Mouse (Mus musculus): ENCODE measurements around the gene Ddx25. TPM values are rescaled to one million over a fixed set of nuclear protein-coding genes. Genes with fewer than 3 reads are reported as not detected.

The Ddx25 gene
- total RNA-seq (2014; fragmentation: Nextera tagmentation) (0.19 TPM in 1 of 2 replicates, not detected in the other), total RNA-seq (2017) (not detected in 2 replicates)

GRCm38 (mm10) chr9:35558257-35559008 is at the start of gene Ddx25, which contains the start of gene Pus3:
Gene Ddx25, minus strand, starts transcription at chr9:35558528.
Gene Pus3, plus strand, starts transcription at chr9:35558595.
- ATAC-seq (replicated peaks; ENCODE audit: poor library complexity, severe bottlenecking) = peak; percentile 38

- ATAC-seq (replicated peaks; ENCODE audit: poor library complexity, severe bottlenecking) = no peak
Observed at GRCm38 (mm10) chr9:35607647-35608405, 49.5 kb upstream of the Ddx25 start.

DNA sequence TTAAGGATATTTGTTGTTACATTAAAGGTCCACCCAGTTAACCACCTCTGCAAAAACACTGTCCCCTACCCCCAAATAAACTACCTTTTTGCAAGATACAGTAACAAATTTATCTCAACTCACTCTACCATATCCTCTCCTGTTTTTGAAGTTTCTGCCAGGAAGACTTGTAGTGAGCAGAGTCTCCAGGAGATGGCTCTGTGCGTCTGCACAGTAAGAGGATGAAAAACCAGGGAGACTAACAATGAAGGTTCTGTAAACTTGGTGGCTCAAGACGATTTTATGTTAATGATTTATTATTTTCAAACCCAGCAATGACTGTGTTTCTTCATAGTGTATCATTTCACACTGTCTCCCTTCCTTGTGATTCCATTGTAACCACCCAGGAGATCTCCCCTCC is 34.6 kb upstream of the Ddx25 start:
- ATAC-seq (replicated peaks; ENCODE audit: poor library complexity, severe bottlenecking) = peak; percentile 56

DNA sequence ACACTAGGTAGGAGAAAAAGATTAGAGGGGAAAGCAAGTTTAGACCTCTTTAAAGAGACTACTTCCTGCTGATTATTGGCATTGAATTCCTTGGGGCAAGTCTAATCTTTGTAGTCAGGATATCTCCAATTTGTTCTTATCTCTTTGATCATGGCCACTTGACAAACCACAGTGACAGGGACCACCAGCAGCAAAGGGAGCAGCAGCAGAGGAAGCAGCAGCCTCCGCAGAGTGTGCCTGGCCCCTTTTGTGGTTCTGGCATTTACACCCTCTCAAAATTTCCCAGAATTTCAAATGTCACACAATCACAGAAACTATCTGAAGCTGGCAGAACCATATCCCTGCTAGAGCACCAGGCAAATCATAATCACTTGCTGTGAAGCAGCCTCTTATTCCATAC is 29.3 kb upstream of the Ddx25 start:
- peak; percentile 65; the same call in 1 of the 2 replicates for ATAC-seq (replicated peaks; ENCODE audit: poor library complexity, severe bottlenecking)

GRCm38 (mm10) chr9:35574416-35574815 is 16.1 kb upstream of the Ddx25 start:
- ATAC-seq (replicated peaks; ENCODE audit: poor library complexity, severe bottlenecking) = no peak

DNA sequence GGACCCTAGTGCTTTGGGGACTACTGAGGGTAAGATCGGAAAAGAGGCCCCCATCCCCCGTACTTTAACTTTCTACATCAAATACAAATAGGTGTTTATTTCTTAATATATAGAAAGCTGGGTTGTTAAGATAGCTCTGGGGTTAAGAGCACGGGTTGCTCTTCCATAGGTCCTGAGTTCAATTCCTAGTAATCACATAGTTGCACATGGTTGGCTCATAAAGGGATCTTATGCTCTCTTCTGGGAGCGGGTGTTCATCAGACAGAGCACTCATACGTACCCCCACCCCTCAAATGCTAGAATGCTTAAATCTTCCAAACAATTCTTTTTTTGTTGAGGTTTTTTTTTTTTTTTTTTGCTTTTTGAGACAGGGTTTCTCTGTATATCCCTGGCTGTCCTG is 12.3 kb upstream of the Ddx25 start:
- no peak for ATAC-seq (replicated peaks; ENCODE audit: poor library complexity, severe bottlenecking)

- ATAC-seq (replicated peaks; ENCODE audit: poor library complexity, severe bottlenecking) = peak; percentile 95
Observed at GRCm38 (mm10) chr9:35569571-35570534, 11.5 kb upstream of the Ddx25 start, which contains the start of the genes Pate2 and Hyls1. Gene Pate2, plus strand, starts transcription at chr9:35570284. Gene Hyls1, minus strand, starts transcription at chr9:35570398.

DNA sequence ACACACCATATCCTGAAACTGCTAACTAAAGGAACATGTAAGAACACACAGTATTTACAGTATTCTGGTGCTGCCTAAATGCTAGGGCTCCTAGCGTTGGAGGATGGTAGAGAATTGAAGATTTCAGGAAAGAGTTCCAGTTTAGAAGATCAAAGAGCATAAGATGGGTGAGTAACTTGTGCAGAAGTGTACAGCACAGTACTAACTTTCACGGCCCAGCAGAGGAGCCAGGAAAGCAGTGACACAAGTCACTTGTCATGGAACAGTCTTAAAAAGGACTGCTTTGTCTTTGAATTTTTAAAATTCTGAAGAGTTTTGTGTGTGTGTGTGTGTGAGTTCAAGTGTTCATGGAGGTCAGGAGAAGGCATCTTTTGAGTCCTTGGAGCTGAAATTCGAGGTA is 9.7 kb upstream of the Ddx25 start:
- no peak for ATAC-seq (replicated peaks; ENCODE audit: poor library complexity, severe bottlenecking)

DNA sequence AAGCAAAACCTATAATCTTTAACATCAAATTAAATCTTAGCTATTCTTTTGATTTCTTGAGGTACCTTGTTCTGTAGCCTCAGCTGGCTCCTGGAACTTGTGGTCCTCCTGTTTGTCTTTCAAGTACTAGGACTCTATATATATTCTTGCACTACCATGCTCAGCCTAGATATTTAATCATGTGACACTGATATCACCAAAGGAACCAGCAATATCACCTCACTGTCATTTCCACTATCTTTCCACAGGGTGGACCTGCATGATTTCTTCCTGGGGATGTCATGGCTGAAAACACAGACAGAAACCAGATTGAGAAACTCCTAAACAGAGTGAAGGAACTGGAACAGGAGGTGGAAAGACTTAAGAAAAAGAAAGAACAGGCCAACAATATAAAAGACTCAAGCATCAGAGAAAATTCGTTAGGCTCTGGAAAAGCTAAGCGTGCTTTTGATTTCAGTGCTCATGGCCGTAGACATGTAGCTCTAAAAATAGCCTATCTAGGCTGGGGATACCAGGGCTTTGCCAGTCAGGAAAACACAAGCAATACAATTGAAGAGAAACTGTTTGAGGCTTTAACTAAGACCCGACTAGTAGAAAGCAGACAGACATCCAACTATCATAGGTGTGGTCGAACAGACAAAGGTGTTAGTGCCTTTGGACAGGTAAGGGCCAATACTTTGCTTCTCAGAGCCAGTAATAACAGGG is 6.4 kb upstream of the Ddx25 start:
- ATAC-seq (replicated peaks; ENCODE audit: poor library complexity, severe bottlenecking) = no peak

DNA sequence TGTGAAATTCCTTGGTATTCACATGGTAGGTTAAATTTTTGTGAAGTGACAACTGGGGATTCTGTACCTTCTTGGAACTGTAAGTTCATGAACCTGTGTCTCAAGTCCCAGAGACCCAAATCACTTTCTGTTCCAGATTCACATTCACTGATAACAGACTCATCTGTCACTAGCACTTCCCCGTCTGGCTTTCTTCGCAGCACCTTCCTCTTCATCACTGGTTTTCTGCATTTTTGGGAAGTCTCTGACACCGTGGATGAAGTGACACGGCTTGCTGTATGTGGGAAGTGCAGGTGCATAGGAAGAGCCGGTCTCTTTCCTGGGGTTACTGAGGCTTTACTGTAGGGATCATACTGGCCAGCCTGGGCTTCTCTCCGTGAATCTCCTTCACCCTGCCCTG is 3.3 kb upstream of the Ddx25 start:
- ATAC-seq (replicated peaks; ENCODE audit: poor library complexity, severe bottlenecking) = no peak

GRCm38 (mm10) chr9:35561076-35561475 is 2.7 kb upstream of the Ddx25 start:
- ATAC-seq (replicated peaks; ENCODE audit: poor library complexity, severe bottlenecking) = no peak

GRCm38 (mm10) chr9:35559009-35559890 is 922 bp upstream of the Ddx25 start:
- peak; percentile 94 for ATAC-seq (replicated peaks; ENCODE audit: poor library complexity, severe bottlenecking)

- no peak for ATAC-seq (replicated peaks; ENCODE audit: poor library complexity, severe bottlenecking)
Observed at GRCm38 (mm10) chr9:35556494-35557102, 1.7 kb downstream of the Ddx25 start.

- no peak for ATAC-seq (replicated peaks; ENCODE audit: poor library complexity, severe bottlenecking)
Observed at GRCm38 (mm10) chr9:35548455-35548854, 9.9 kb downstream of the Ddx25 start.

DNA sequence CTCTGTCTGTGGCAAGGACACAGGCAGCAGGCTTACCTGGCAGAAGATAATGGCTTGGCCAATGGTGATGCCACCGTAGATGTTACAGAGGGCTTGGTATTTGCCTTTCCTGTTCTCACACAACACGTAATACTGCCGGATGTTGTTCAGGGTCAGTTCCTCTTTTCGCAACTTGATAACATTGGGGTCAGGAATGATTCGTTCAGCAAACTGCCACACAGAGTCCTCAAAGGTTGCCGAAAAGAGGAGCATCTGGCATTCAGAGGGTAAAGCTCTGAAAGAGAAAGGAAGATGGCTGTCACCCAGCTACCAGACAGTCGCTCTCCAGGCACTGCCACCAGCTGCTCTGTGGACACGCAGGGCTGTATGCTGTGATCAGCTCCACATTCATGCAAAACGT is 11.6 kb downstream of the Ddx25 start:
- peak; percentile 86 for ATAC-seq (replicated peaks; ENCODE audit: poor library complexity, severe bottlenecking)

GRCm38 (mm10) chr9:35545704-35546103 is 12.6 kb downstream of the Ddx25 start:
- ATAC-seq (replicated peaks; ENCODE audit: poor library complexity, severe bottlenecking) = no peak

DNA sequence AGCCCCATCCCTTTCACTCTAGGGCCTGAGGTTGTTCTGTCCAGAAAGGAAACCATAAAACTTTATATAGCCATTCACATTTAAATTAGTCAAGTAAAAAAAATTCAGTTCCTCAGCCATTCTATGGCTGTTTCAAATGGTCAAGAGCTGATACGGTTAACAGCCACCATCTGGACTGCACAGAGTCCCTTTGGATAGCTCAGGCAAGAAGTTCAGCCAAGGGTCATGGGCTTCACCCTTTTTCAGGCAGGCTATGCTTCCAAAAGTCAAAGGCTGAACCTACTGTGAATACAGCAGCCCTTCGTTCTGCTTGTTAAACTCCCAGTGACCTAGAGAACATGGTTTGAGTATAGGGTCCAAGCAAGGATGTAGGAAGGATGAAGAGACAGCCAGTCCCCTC is 13.7 kb downstream of the Ddx25 start:
- ATAC-seq (replicated peaks; ENCODE audit: poor library complexity, severe bottlenecking) = no peak

All from granulocyte monocyte progenitor cell, adult 5-6 weeks (primary cell).